Mouse (Mus musculus): ENCODE results near the gene Mecom.

- TF ChIP-seq CTCF (IDR thresholded peaks at IDR 0.05; ENCODE audit: borderline replicate concordance, insufficient read depth, low read length) (no peak), POLR2A (IDR thresholded peaks at IDR 0.05; ENCODE audit: low read depth, low read length) (no peak)
These were observed 529.6 kb downstream of the Mecom start for GRCm38 (mm10) chr3:30018202-30018601.
